Mouse (Mus musculus) small intestine, adult 2 months (tissue): ENCODE results near the gene Sptlc2.

ENCODE experiments used
- CTCF ChIP-seq: fragments of 200-500 bp; IDR thresholded peaks from 2 replicates; pipeline ENCODE4 v1.5.1; 2012; ENCODE audit warnings: low read depth, mild to moderate bottlenecking, control low read depth, inconsistent platforms, low read length, moderate library complexity, mixed read lengths; ENCODE audit not compliant: insufficient replicate concordance, insufficient read length; ENCODE audit errors: extremely low read depth
- POLR2A ChIP-seq: fragments of 200-500 bp; IDR thresholded peaks from 2 replicates; pipeline ENCODE4 v1.6.1; 2012; ENCODE audit warnings: low read depth, mild to moderate bottlenecking, control low read depth, inconsistent platforms, low read length, moderate library complexity

DNA sequence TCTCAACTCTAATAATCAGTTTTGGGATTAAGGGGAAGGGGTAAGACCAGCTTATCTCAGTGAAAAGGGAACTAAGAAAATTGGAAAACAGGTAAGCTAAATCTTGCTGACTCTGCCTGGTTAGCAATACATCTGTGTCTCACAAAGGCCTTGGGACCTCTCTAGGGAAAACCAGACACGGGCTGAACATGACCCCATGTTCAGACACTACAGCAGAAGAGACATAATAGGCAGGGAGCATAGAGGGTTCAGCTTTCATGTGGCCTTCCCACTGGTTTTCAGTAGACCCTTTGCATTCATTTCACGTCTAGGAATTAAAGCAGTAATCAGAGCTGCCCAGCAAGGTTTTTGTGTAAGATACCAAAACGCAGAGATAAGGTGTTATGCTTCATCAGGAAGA lies 36.4 kb upstream of the Sptlc2 start:
- TF ChIP-seq CTCF (no peak), POLR2A (no peak)
